In genomic region chr11:66609733-66610132, GRCm38 (mm10) we compare ENCODE assay signal across 20 mouse cellular contexts.
"Had no signal": no experiment of that assay in that cellular context is flagged by ENCODE, and none has a peak within 500 bp of the region (broad histone marks: within the 10 kb centered on the region; RNA-seq: fewer than 3 reads in every experiment).

No protein-coding gene starts in this region.

- H3K9me3 ChIP-seq: liver, embryonic 15.5 days; lung, embryonic 15.5 days; midbrain, embryonic 13.5 days; midbrain, embryonic 15.5 days; neural tube, embryonic 12.5 days; stomach, embryonic 15.5 days had no signal

- H3K4me2 ChIP-seq: liver, embryonic 13.5 days; liver, embryonic 15.5 days; lung, embryonic 15.5 days; midbrain, embryonic 11.5 days; midbrain, embryonic 13.5 days; midbrain, embryonic 15.5 days; neural tube, embryonic 12.5 days; stomach, embryonic 15.5 days had no signal

- H3K27me3 ChIP-seq: liver, embryonic 13.5 days; liver, embryonic 15.5 days; lung, embryonic 15.5 days; megakaryocyte, embryonic 14.5 days; midbrain, embryonic 13.5 days; midbrain, embryonic 15.5 days; neural tube, embryonic 12.5 days; stomach, embryonic 15.5 days had no signal

- H3K4me1 ChIP-seq: liver, embryonic 13.5 days; liver, embryonic 15.5 days; lung, embryonic 15.5 days; megakaryocyte, embryonic 14.5 days; midbrain, embryonic 13.5 days; midbrain, embryonic 15.5 days; stomach, embryonic 15.5 days had no signal

- H3K9ac ChIP-seq: liver, embryonic 13.5 days; liver, embryonic 15.5 days; liver, postnatal 0 days; lung, embryonic 15.5 days; midbrain, embryonic 13.5 days; midbrain, embryonic 15.5 days; neural tube, embryonic 12.5 days; stomach, embryonic 15.5 days had no signal

- H3K4me3 ChIP-seq: liver, embryonic 13.5 days; liver, embryonic 15.5 days; lung, embryonic 15.5 days; megakaryocyte, embryonic 14.5 days; midbrain, embryonic 13.5 days; midbrain, embryonic 15.5 days; neural tube, embryonic 12.5 days; stomach, embryonic 15.5 days had no signal

- H3K36me3 ChIP-seq: liver, embryonic 13.5 days; liver, embryonic 15.5 days; lung, embryonic 15.5 days; midbrain, embryonic 13.5 days; midbrain, embryonic 15.5 days; neural tube, embryonic 12.5 days; stomach, embryonic 15.5 days had no signal

- H3K27ac ChIP-seq: liver, embryonic 13.5 days; liver, embryonic 15.5 days; lung, embryonic 15.5 days; macrophage; midbrain, embryonic 13.5 days; midbrain, embryonic 15.5 days; neural tube, embryonic 12.5 days; stomach, embryonic 15.5 days; stomach, postnatal 0 days had no signal

- ATAC-seq: liver, postnatal 0 days; lung, postnatal 0 days; midbrain, embryonic 13.5 days; midbrain, embryonic 15.5 days had no signal

- DNase-seq: liver, embryonic 13.5 days; liver, postnatal 0 days; lung, adult 2 months; lung, postnatal 14 days; lung, postnatal 36 days; right cerebral cortex, postnatal 14 days; thymus, adult 18-20 months; thymus, postnatal 14 days; thymus, postnatal 36 days had no signal
